Mouse (Mus musculus) lung, postnatal 0 days (tissue): ENCODE results near the gene Sit1. TPM values are rescaled to one million over a fixed set of nuclear protein-coding genes. Genes with fewer than 3 reads are reported as not detected.

Source experiments
- ATAC-seq: fragments of 200-750 bp; cut with Nextera tagmentation; 2 replicates; pipeline ENCODE4 v1.8.0; 2017; ENCODE audit warnings: moderate library complexity
- DNase-seq: peaks from one replicate; pipeline ENCODE4 v3.0.0-alpha.2; 2016; ENCODE audit warnings: low spot score
- H3K27ac ChIP-seq: fragments of 300-500 bp; sonication (generic); 2 replicates; pipeline ENCODE4 v1.5.1; 2014; ENCODE audit warnings: antibody characterized with exemption, mild to moderate bottlenecking, low read length, mixed read lengths
- H3K27me3 ChIP-seq: fragments of 300-500 bp; sonication (generic); replicated peaks from 2 replicates; pipeline ENCODE4 v1.6.1; 2014; ENCODE audit warnings: low read length, mixed read lengths; ENCODE audit not compliant: insufficient read depth
- H3K36me3 ChIP-seq: fragments of 300-500 bp; sonication (generic); 2 replicates; pipeline ENCODE4 v1.6.1; 2014; ENCODE audit warnings: low read length, mixed read lengths; ENCODE audit not compliant: insufficient read depth
- H3K4me1 ChIP-seq: fragments of 300-500 bp; sonication (generic); 2 replicates; pipeline ENCODE4 v1.6.1; 2014; ENCODE audit warnings: antibody characterized with exemption, low read depth, low read length, mixed read lengths; ENCODE audit not compliant: insufficient read depth
- H3K4me2 ChIP-seq: fragments of 300-500 bp; sonication (generic); replicated peaks from 2 replicates; pipeline ENCODE4 v1.6.1; 2014; ENCODE audit warnings: low read depth, mild to moderate bottlenecking, low read length, moderate library complexity, mixed read lengths
- H3K4me3 ChIP-seq: fragments of 300-500 bp; sonication (generic); 2 replicates; pipeline ENCODE4 v1.5.1; 2014; ENCODE audit warnings: low read depth, low read length
- H3K9ac ChIP-seq: fragments of 300-500 bp; sonication (generic); replicated peaks from 2 replicates; pipeline ENCODE4 v1.6.1; 2014; ENCODE audit warnings: low read depth, mild to moderate bottlenecking
- H3K9me3 ChIP-seq: fragments of 300-500 bp; sonication (generic); 2 replicates; pipeline ENCODE4 v1.6.1; 2016; ENCODE audit warnings: low read length, mixed read lengths
- CTCF ChIP-seq: IDR thresholded peaks from 2 replicates; pipeline ENCODE4 v1.5.1; 2016; ENCODE audit warnings: antibody characterized with exemption, mild to moderate bottlenecking
- EP300 ChIP-seq: IDR thresholded peaks from 2 replicates; pipeline ENCODE4 v1.6.1; 2016; ENCODE audit warnings: antibody characterized with exemption, mild to moderate bottlenecking, control low read depth
- WGBS: fragments of 180-500 bp; shearing (Covaris S2); extraction: QIAGEN DNeasy Blood & Tissue Kit; methylation state at CpG from one replicate; pipeline ENCODE4 v1.1.7; 2014; 5-methylcytosine and 5-hydroxymethylcytosine counted together
- polyA plus RNA-seq: library from polyadenylated mRNA; unstranded; fragments of >200 nt; fragmentation: Nextera tagmentation; extraction: Ambion mirVana; gene quantifications from 2 replicates; pipeline ENCODE4 v1.2.1, GENCODE M21; 2015

The Sit1 gene
- polyA plus RNA-seq, 1 experiment from 2014 or later: not detected

DNA sequence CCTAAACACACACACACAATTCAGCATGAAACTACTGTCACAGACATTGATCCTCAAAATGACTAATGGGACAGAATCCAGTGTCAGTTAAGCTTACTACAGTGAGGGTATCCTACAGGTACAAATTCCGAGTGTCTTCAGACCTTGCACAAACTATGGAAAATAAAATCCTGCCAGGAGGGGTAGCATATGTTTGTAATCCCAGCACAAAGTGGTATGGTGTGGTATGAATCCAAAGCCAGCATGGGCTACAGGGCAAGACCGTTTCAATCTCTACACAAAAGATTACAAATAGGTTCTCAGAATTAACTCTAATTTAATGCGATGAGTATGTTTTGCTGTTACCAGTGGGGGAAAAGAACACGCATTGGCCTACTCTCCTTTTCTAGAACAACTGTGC is 41.9 kb downstream of the Sit1 start, which contains the start of gene Tesk1:
Tesk1 (plus strand) TSS at position 301 of the 400 bp plus-strand sequence.
- Histone ChIP-seq H3K9me3 (no peaks in the 10 kb centered on the region), H3K9ac (peak within 1 kb of the TSS; percentile 98), H3K4me2 (peak within 1 kb of the TSS; percentile 93), H3K4me3 (peak within 1 kb of the TSS; percentile 96), H3K4me1 (no peaks in the 10 kb centered on the region), H3K27ac (peak within 1 kb of the TSS; percentile 92), H3K27me3 (no peaks in the 10 kb centered on the region), H3K36me3 (0 out of 2 replicates have a peak, but pooled peaks cover 2% of the 10 kb centered on the region)
- TF ChIP-seq CTCF: no peak
- no peak for TF ChIP-seq EP300
- WGBS: 19% methylated on average over 4 of the region's 4 CpGs
- DNase-seq (no peak), ATAC-seq (no peak)

DNA sequence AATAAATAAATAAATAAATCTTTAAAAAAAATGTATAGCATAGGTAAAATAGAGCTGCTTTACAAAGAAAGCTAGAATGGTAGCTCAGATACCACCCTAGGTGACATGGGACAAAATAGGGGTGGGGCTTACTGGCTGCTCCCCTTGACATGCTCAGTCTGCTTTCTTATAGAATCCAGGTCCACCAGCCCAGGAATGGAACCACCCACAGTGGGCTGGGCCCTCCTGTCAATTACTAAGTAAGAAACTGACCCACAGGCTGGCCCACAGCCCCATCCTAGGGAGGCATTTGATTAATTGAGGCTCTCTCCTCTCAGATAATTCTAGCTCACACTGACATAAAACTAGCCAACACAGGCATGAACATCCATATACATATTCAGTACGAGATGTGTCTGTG is 50.7 kb downstream of the Sit1 start:
- no peak overlapping the region for H3K27ac ChIP-seq
- no peak overlapping the region for H3K4me3 ChIP-seq
- H3K27me3 ChIP-seq: no peaks in the 10 kb centered on the region
- ATAC-seq (no peak), DNase-seq (no peak)
- no peaks in the 10 kb centered on the region for H3K4me1 ChIP-seq
- no peak for TF ChIP-seq EP300
- TF ChIP-seq CTCF: no peak
- H3K9ac ChIP-seq: no peak overlapping the region
- no peaks in the 10 kb centered on the region for H3K36me3 ChIP-seq
- WGBS: 76% methylated on average over 1 of the region's 1 CpGs
- no peak overlapping the region for H3K4me2 ChIP-seq
- H3K9me3 ChIP-seq: no peaks in the 10 kb centered on the region

Other genes starting within 250 kb of the Sit1 start
- 0.14 and 0.21 TPM in 2 replicates for gene Atp8b5, start 216.6 kb downstream of the Sit1 start, polyA plus RNA-seq
- 22.2 and 23.4 TPM in 2 replicates for gene Rusc2, start 101.8 kb downstream of the Sit1 start, polyA plus RNA-seq
- 4.6 and 6.8 TPM in 2 replicates for gene Fam166b, start 54.6 kb downstream of the Sit1 start, polyA plus RNA-seq
- 7.3 and 8.0 TPM in 2 replicates for gene Tesk1, start 41.8 kb downstream of the Sit1 start, polyA plus RNA-seq
- 2.7 and 3.1 TPM in 2 replicates for gene Cd72, start 29.1 kb downstream of the Sit1 start, polyA plus RNA-seq
- gene Ccdc107, start 9.2 kb upstream of the Sit1 start, polyA plus RNA-seq: 81.0 and 82.7 TPM in 2 replicates
- 2.4 and 3.5 TPM in 2 replicates for gene Arhgef39, start 16.0 kb upstream of the Sit1 start, polyA plus RNA-seq
- gene Car9, start 23.2 kb upstream of the Sit1 start, polyA plus RNA-seq: 2.1 and 2.6 TPM in 2 replicates
- 84.8 and 89.0 TPM in 2 replicates for gene Tpm2, start 40.0 kb upstream of the Sit1 start, polyA plus RNA-seq
- 115 and 126 TPM in 2 replicates for gene Creb3, start 78.6 kb upstream of the Sit1 start, polyA plus RNA-seq
- gene Tln1, start 79.0 kb upstream of the Sit1 start, polyA plus RNA-seq: 75.6 and 104 TPM in 2 replicates
- 13.7 and 15.7 TPM in 2 replicates for gene Rgp1, start 95.0 kb upstream of the Sit1 start, polyA plus RNA-seq
- 12.7 and 14.4 TPM in 2 replicates for gene Gba2, start 95.1 kb upstream of the Sit1 start, polyA plus RNA-seq
- gene Msmp, start 100.8 kb upstream of the Sit1 start, polyA plus RNA-seq: 0.87 TPM in 1 of 2 replicates, not detected in the other
- gene Npr2, start 148.2 kb upstream of the Sit1 start, polyA plus RNA-seq: 11.9 and 12.8 TPM in 2 replicates
- 10.4 and 10.8 TPM in 2 replicates for gene Spag8, start 169.9 kb upstream of the Sit1 start, polyA plus RNA-seq
- 128 and 132 TPM in 2 replicates for gene Hint2, start 172.7 kb upstream of the Sit1 start, polyA plus RNA-seq
- gene Tmem8b, start 185.2 kb upstream of the Sit1 start, polyA plus RNA-seq: 2.5 and 3.1 TPM in 2 replicates
- gene Fam221b, start 185.4 kb upstream of the Sit1 start, polyA plus RNA-seq: 2.5 TPM in 2 replicates
- gene Olfr70, start 217.1 kb upstream of the Sit1 start, polyA plus RNA-seq: not detected in 2 replicates
- 0.17 TPM in 1 of 2 replicates, not detected in the other for gene Olfr71, start 226.5 kb upstream of the Sit1 start, polyA plus RNA-seq
- 11.8 and 19.3 TPM in 2 replicates for gene Hrct1, start 243.5 kb upstream of the Sit1 start, polyA plus RNA-seq
- gene Spaar, start 246.3 kb upstream of the Sit1 start, polyA plus RNA-seq: 5.7 and 8.1 TPM in 2 replicates